Mouse (Mus musculus): ENCODE results near the gene Slc9a3r2. TPM values are rescaled to one million over a fixed set of nuclear protein-coding genes. Genes with fewer than 3 reads are reported as not detected.
A peak's percentile ranks its signal among the peaks of the same experiment; 100 is the strongest.

Slc9a3r2 gene
- polyA plus RNA-seq, 1 experiment from 2014 or later, result 30.2 TPM

DNA sequence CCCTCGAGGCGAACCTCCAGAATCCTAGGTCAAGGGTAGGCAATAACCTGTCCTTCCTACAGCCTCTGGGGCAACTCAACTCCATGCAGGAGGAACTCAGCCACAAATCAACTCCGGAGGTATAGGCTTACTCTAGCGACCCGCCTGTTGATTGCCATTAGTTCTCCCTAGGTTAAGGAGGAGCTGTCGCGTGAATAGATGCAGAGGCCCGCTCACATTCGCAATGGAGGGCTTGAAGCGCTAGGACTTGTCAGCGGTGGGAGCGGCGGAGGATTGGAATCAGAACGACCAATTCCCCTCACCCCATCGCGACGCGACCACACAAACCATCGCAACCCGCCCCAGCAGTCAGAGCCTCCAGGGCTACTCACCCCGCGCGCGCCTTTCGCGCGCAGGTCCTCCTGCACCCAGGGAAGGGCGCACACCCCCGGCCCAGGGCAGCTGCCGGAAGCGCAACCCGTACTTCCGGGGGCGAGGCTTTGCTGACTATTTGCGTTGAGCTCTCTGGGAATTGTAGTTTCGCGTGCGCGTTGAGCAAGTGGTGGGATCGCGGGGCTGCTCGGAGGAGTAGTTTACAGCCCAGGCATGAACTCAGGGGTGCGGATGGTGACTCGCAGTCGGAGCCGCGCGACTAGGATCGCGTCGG lies 17.8 kb downstream of the Slc9a3r2 start, which contains the start of the genes Tsc2 and Nthl1:
TSS of gene Tsc2 (minus strand) at position 464 of the 646 bp plus-strand sequence.
TSS of gene Nthl1 (plus strand) at position 514 of the 646 bp plus-strand sequence.
- H3K27ac ChIP-seq (replicated peaks), result peak within 1 kb of the TSS; percentile 88
- H3K4me3 ChIP-seq, result peak within 1 kb of the TSS; percentile 68
- WGBS, result 1% methylated on average over 51 of the region's 51 CpGs
- no peaks in the 10 kb centered on the region for H3K27me3 ChIP-seq (ENCODE audit: low read depth, poor library complexity, severe bottlenecking)
- peak; percentile 90 for DNase-seq (ENCODE audit: low spot score)
- H3K36me3 ChIP-seq, result peaks cover 38% of the 10 kb centered on the region
- H3K4me1 ChIP-seq, result peaks cover 27% of the 10 kb centered on the region
- no peaks in the 10 kb centered on the region for H3K9me3 ChIP-seq (replicated peaks)

DNA sequence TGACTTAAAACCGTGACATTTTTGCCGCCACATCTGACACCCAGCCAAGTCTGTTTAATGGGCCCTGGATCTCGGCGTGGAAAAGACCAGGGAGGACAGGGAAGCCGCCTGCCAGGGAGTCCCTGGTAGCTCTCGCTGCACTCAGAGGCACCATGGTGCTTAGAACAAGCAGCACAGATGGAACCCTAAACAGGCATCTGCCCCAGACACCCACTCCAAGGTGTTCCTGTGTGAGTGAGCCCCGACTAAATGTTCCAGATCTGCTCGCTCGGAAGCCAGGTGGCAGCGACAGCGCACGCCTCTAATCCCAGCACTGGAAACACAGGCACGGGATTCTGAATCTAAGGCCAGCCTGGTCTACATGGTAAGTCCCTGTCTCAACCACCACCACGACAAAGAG lies 20.1 kb downstream of the Slc9a3r2 start:
- no peaks in the 10 kb centered on the region for H3K27me3 ChIP-seq (ENCODE audit: low read depth, poor library complexity, severe bottlenecking)
- H3K36me3 ChIP-seq, result peaks cover 60% of the 10 kb centered on the region
- WGBS, result 92% methylated on average over 14 of the region's 14 CpGs
- H3K4me1 ChIP-seq, result peaks cover 21% of the 10 kb centered on the region
- no peaks in the 10 kb centered on the region for H3K9me3 ChIP-seq (replicated peaks)
- no peak for DNase-seq (ENCODE audit: low spot score)
- no peak overlapping the region for H3K4me3 ChIP-seq
- H3K27ac ChIP-seq (replicated peaks), result no peak overlapping the region

DNA sequence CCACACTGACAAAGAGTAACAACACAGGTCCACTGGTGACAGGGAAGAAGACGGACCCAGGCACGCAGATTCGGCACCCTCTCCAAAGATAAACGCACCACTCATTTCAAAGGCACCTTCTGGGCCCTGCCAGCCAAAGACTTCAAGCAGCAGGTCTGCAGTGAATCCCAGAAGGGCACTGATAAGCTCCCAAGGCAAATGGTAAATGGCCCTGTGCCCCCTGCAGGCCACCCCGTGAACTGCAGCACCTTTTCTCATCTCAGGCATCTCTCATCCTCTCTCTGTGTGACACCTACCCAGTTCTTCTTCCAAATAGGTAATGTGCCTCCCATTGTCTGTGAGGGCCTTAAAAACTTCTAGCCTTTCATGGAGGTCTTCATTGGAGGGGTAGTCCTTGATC lies 21.5 kb downstream of the Slc9a3r2 start:
- H3K9me3 ChIP-seq (replicated peaks), result no peaks in the 10 kb centered on the region

DNA sequence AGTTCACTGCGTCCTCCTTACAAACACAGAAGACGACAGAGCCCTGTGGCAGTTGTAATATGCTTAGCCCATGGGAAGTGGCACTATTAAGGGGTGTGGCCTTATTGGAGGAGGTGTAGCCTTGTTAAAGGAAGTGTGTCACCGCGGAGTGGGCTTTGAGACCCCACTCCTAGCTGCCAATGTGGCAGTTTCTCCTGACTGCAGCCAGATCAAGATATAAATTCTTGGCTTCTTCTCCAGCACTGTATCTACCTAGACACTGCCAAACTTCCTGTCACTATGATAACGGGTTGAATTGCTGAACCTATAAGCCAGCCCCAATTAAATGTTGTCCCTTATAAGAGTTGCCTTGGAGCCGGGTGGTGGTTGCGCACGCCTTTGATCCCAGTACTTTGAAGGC lies 24.7 kb downstream of the Slc9a3r2 start:
- no peaks in the 10 kb centered on the region for H3K9me3 ChIP-seq (replicated peaks)
- peaks cover 100% of the 10 kb centered on the region for H3K36me3 ChIP-seq
- no peaks in the 10 kb centered on the region for H3K27me3 ChIP-seq (ENCODE audit: low read depth, poor library complexity, severe bottlenecking)
- 93% methylated on average over 8 of the region's 8 CpGs for WGBS
- no peaks in the 10 kb centered on the region for H3K4me1 ChIP-seq
- no peak overlapping the region for H3K27ac ChIP-seq (replicated peaks)
- no peak overlapping the region for H3K4me3 ChIP-seq
- DNase-seq (ENCODE audit: low spot score), result no peak

More for the DNA sequence above, 21.5 kb downstream of the Slc9a3r2 start:
- Histone ChIP-seq H3K36me3 (peaks cover 74% of the 10 kb centered on the region), H3K4me1 (peaks cover 19% of the 10 kb centered on the region), H3K4me3 (no peak overlapping the region), H3K27me3 (ENCODE audit: low read depth, poor library complexity, severe bottlenecking) (no peaks in the 10 kb centered on the region), H3K27ac (replicated peaks) (no peak overlapping the region)
- 50% methylated on average over 5 of the region's 5 CpGs for WGBS
- peak; percentile 70 for DNase-seq (ENCODE audit: low spot score)

DNA sequence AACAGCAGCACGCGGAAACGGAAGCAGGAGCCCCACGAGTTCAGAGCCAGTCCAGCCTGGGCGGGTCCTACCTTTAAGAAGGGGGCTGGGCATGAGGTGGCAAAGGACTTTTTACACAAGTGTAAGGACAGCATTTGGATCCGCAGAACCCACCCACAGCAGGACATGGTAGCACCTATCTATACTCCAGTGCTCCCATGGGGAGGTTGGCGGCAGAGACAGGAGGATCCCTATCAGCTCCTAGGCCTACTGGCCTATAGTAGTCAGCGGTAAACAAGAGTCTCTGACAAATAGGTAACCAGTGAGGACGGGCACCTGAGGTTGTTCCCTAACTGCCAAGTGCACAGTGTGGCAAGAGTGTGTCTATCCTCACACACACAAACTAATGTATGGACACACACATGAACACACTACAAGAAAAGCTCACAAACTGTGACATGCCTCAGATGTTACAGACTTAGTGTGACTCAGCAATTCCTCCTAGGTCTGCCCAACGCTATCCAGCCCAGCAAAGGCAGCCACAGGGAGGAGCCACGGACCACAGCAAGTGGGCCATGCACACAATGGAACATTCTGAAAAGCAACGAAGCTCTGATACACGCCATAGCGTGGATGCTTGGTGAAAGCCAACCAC lies 32.4 kb downstream of the Slc9a3r2 start:
- no peaks in the 10 kb centered on the region for H3K27me3 ChIP-seq (ENCODE audit: low read depth, poor library complexity, severe bottlenecking)
- WGBS, result 91% methylated on average over 14 of the region's 14 CpGs
- DNase-seq (ENCODE audit: low spot score), result no peak
- peaks cover 94% of the 10 kb centered on the region for H3K36me3 ChIP-seq
- no peak overlapping the region; the same call in 1 of the 2 replicates for H3K27ac ChIP-seq (replicated peaks)
- H3K9me3 ChIP-seq (replicated peaks), result no peaks in the 10 kb centered on the region
- no peaks in the 10 kb centered on the region for H3K4me1 ChIP-seq
- H3K4me3 ChIP-seq, result no peak overlapping the region

DNA sequence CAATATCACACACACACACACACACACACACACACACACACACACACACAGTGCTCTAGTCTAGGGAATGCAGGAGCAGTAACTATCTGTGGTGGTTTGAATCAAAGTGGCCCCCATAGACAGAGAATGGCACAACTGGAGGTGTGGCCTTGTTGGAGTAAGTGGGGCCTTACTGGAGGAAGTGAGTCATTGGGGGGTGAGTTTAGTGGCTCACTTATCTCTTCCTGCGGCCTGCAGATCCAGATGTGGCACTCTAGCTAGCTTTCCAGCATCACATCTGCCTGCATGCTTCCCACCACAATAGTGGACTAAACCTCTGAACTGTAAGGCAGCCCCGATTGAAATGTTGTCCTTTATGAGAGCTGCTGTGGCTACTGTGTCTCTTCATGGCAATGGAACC lies 39.4 kb downstream of the Slc9a3r2 start:
- no peak for DNase-seq (ENCODE audit: low spot score)
- Histone ChIP-seq H3K9me3 (replicated peaks) (no peaks in the 10 kb centered on the region), H3K27me3 (ENCODE audit: low read depth, poor library complexity, severe bottlenecking) (no peaks in the 10 kb centered on the region), H3K36me3 (peaks cover 81% of the 10 kb centered on the region), H3K27ac (replicated peaks) (no peak overlapping the region), H3K4me1 (no peaks in the 10 kb centered on the region), H3K4me3 (no peak overlapping the region)
- WGBS, result 87% methylated on average over 2 of the region's 2 CpGs

DNA sequence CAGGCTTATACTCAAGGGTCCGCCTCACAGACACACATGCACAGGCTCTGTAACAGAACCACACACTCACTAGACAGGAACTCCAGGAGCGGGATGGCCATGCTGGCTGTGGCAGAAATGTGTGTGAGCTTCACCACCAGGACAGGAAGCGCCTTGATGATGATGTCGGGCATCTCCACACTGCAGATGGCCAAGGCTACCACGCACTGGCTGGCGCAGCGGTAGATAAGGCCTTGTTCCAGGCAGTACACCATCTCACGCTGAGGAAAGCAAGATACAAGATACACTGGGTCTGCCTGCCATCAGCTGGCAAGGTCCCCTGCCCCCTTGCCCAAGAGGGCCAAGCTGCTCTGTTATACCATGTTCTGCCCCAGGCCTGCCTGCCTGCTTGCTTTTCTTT lies 41.3 kb downstream of the Slc9a3r2 start:
- 95% methylated on average over 8 of the region's 8 CpGs for WGBS
- no peaks in the 10 kb centered on the region for H3K9me3 ChIP-seq (replicated peaks)
- H3K27me3 ChIP-seq (ENCODE audit: low read depth, poor library complexity, severe bottlenecking), result no peaks in the 10 kb centered on the region
- DNase-seq (ENCODE audit: low spot score), result no peak
- peaks cover 81% of the 10 kb centered on the region for H3K36me3 ChIP-seq
- no peaks in the 10 kb centered on the region for H3K4me1 ChIP-seq
- no peak overlapping the region for H3K27ac ChIP-seq (replicated peaks)
- no peak overlapping the region for H3K4me3 ChIP-seq

DNA sequence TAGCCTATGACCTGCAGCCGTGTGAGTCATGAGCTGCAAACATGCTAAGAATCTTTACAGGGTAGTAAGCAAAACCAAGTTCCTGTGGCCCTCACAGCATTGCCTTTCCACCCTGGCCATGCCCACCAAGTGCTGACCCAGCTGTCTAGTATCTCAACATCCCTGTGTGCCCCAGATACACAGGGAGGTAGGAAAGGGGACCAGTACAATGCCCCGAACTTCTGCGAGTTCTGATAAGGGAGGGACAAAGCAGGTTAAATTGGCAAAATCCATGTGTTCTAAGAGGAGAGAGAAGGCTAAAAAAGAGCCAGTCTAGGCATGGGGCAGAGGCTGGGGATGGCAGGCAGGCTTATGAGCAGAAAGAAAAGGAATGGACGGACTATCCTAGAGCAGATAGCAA lies 41.8 kb downstream of the Slc9a3r2 start:
- Histone ChIP-seq H3K9me3 (replicated peaks) (no peaks in the 10 kb centered on the region), H3K27ac (replicated peaks) (no peak overlapping the region), H3K4me3 (no peak overlapping the region), H3K27me3 (ENCODE audit: low read depth, poor library complexity, severe bottlenecking) (no peaks in the 10 kb centered on the region), H3K36me3 (peaks cover 79% of the 10 kb centered on the region), H3K4me1 (no peaks in the 10 kb centered on the region)
- WGBS, result 94% methylated on average over 4 of the region's 4 CpGs
- DNase-seq (ENCODE audit: low spot score), result no peak

DNA sequence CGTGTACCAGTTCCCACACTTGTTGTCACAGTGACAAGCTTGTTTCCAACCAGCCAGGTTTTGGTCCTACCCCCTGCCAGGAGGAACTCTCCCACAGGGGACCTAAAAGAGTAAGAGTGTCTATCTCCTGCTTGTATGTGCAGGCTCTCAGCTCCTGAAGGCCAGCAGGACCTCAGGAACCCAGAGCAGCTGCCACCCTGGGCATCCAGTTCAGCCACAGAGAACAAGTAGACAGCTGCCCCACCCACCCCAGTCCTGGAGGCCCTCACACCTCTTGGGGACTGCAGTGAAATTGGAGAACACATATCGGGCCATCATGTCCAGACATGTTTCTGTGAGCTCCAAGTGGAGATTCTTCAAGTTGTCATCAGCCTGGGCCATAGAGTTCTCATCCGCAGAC lies 45.6 kb downstream of the Slc9a3r2 start:
- Histone ChIP-seq H3K9me3 (replicated peaks) (no peaks in the 10 kb centered on the region), H3K36me3 (peaks cover 97% of the 10 kb centered on the region), H3K27ac (replicated peaks) (no peak overlapping the region), H3K4me3 (no peak overlapping the region), H3K27me3 (ENCODE audit: low read depth, poor library complexity, severe bottlenecking) (no peaks in the 10 kb centered on the region), H3K4me1 (no peaks in the 10 kb centered on the region)
- no peak for DNase-seq (ENCODE audit: low spot score)
- 87% methylated on average over 3 of the region's 3 CpGs for WGBS

DNA sequence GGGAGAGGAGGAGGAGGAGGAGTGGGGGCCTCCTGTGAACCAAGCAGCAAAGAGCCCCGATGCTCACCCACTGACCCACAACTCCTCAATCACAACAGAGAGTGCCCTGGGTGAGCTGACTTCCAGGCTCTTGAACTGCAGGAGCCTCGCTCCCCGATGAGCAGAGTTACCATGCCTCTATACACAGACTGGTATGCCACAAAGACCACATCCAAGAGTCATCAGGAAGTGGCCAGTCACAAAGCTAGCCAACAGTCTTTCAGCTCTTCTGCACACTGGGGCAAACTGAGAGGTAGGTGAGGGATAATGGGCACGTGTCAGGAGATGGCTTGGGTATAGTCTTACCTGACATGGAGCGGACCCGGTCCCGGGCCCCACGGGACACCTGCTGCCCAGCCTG lies 46.2 kb downstream of the Slc9a3r2 start:
- Histone ChIP-seq H3K36me3 (peaks cover 99% of the 10 kb centered on the region), H3K4me1 (no peaks in the 10 kb centered on the region), H3K27ac (replicated peaks) (no peak overlapping the region), H3K4me3 (no peak overlapping the region), H3K9me3 (replicated peaks) (no peaks in the 10 kb centered on the region), H3K27me3 (ENCODE audit: low read depth, poor library complexity, severe bottlenecking) (no peaks in the 10 kb centered on the region)
- DNase-seq (ENCODE audit: low spot score), result no peak
- 96% methylated on average over 8 of the region's 8 CpGs for WGBS

DNA sequence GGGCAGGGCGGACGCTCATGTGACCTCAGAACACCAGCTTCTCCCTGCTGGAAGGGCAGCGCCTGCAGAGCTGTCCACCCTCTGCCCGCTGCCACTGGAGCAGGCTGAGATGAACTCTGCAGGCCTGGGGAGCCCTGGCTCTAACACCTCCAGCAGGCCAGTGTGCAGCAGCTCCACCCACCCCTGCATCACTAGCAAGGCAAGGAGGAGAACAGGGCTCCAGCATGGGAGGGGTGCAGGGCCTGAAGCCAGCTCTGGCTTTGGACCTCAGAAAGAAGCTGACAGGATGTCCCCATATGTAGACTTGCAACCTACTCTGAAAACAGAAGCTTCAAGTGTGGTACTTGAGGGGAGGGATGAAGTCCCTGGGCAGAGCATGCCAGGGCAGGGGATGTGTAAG lies 49.6 kb downstream of the Slc9a3r2 start:
- WGBS, result 94% methylated on average over 4 of the region's 4 CpGs
- H3K27ac ChIP-seq (replicated peaks), result no peak overlapping the region
- peaks cover 99% of the 10 kb centered on the region for H3K36me3 ChIP-seq
- H3K4me1 ChIP-seq, result no peaks in the 10 kb centered on the region
- DNase-seq (ENCODE audit: low spot score), result no peak
- H3K9me3 ChIP-seq (replicated peaks), result no peaks in the 10 kb centered on the region
- H3K4me3 ChIP-seq, result no peak overlapping the region
- no peaks in the 10 kb centered on the region for H3K27me3 ChIP-seq (ENCODE audit: low read depth, poor library complexity, severe bottlenecking)

DNA sequence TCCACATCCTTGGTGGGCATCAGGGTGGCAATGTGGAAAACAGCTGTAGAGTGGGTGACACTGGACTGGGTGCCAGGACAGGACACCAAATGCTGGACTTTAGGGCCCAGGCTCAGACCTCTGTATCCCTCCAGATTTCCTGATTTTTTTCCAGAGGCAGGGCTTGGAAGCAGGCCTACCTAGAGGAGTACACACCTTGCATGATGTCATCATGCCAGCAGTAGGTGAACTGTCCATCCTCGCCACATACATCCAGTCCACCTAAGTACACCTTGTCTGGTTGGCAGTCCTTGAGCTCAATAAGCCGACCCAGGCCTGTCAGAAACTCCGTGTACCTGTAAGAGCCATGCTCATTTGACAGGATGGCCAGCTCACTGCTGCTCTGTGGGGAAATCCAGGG lies 52.1 kb downstream of the Slc9a3r2 start:
- WGBS, result 86% methylated on average over 3 of the region's 3 CpGs
- peaks cover 100% of the 10 kb centered on the region for H3K36me3 ChIP-seq
- no peaks in the 10 kb centered on the region for H3K4me1 ChIP-seq
- no peaks in the 10 kb centered on the region for H3K9me3 ChIP-seq (replicated peaks)
- no peak for DNase-seq (ENCODE audit: low spot score)
- no peak overlapping the region for H3K4me3 ChIP-seq
- H3K27ac ChIP-seq (replicated peaks), result no peak overlapping the region
- H3K27me3 ChIP-seq (ENCODE audit: low read depth, poor library complexity, severe bottlenecking), result no peaks in the 10 kb centered on the region

DNA sequence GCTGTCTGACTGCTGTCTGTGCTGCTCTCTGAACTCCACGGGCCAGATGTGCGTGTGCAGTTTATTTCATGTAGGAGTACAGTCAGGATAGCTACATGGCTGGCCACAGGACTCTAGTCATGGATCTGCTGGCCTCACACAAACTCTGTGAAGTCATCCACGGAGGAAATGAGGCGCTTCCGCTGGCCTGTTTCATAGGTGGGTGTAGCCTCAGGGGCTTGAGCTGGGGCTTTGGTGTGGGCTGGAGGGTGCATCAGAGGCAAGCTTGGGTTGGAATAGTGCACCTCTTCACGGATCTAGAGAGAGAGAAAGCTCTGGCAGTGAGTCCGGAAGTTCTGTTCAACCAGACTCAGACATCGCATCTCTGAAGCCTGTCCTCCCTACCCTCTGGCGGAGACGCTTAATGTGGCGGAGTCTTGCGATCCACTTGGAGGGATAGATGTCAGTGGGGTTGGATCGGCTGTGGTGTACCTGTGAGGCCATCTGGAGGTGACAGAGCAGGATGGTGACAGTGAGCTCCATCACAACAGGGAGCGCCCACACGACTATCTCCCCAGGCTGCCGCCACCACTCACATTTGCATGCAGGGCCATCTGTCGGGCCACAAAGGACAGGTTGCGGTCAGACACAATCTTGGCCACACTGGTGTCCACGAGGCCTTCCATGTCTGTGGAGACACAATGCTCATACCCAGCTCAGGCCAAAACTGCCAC lies 53.5 kb downstream of the Slc9a3r2 start:
- no peak overlapping the region for H3K4me3 ChIP-seq
- no peaks in the 10 kb centered on the region for H3K4me1 ChIP-seq
- H3K27ac ChIP-seq (replicated peaks), result no peak overlapping the region
- H3K9me3 ChIP-seq (replicated peaks), result no peaks in the 10 kb centered on the region
- WGBS, result 91% methylated on average over 19 of the region's 19 CpGs
- DNase-seq (ENCODE audit: low spot score), result no peak
- peaks cover 100% of the 10 kb centered on the region for H3K36me3 ChIP-seq
- no peaks in the 10 kb centered on the region for H3K27me3 ChIP-seq (ENCODE audit: low read depth, poor library complexity, severe bottlenecking)
